Mouse (Mus musculus): ENCODE measurements around the gene Grin2b. TPM values are rescaled to one million over a fixed set of nuclear protein-coding genes. Genes with fewer than 3 reads are reported as not detected.

Gene Grin2b
- polyA plus RNA-seq, 1 experiment from 2014 or later = 1.2 TPM

DNA sequence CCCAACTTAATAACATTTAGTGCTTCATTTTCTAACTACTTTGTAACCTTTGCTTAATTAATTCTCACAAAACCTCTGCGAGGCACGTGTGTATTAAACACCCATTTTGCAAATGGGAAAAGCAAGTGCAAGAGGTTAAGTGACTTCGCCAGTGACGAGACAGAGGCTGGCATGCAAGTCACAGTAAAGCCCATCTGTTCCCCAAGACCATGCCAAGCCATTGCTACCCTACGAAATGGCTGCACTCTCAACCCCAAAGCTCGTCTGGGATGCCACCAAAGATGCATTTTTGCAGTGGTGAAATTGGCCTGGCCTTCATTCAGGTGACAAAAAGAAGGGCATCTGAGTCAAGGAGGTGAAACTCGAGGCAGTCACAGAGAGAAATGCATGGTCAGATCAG, 103.2 kb downstream of the Grin2b start:
- no peak for ATAC-seq (ENCODE audit: low FRiP score)
- Histone ChIP-seq H3K4me2 (no peak overlapping the region), H3K36me3 (ENCODE audit: control insufficient read depth, insufficient read depth, low read length) (no peaks in the 10 kb centered on the region), H3K4me3 (ENCODE audit: low read depth, low read length) (no peak overlapping the region), H3K9ac (ENCODE audit: low read length) (no peak overlapping the region), H3K27me3 (ENCODE audit: control insufficient read depth, insufficient read depth, low read length) (no peaks in the 10 kb centered on the region), H3K27ac (ENCODE audit: low read depth, low read length) (no peak overlapping the region), H3K4me1 (ENCODE audit: control insufficient read depth, insufficient read depth, low read length) (no peaks in the 10 kb centered on the region), H3K9me3 (ENCODE audit: control insufficient read depth, low read length) (no peaks in the 10 kb centered on the region)
- no peak for DNase-seq (ENCODE audit: low spot score, missing footprints)
- WGBS = 86% methylated on average over 7 of the region's 7 CpGs

DNA sequence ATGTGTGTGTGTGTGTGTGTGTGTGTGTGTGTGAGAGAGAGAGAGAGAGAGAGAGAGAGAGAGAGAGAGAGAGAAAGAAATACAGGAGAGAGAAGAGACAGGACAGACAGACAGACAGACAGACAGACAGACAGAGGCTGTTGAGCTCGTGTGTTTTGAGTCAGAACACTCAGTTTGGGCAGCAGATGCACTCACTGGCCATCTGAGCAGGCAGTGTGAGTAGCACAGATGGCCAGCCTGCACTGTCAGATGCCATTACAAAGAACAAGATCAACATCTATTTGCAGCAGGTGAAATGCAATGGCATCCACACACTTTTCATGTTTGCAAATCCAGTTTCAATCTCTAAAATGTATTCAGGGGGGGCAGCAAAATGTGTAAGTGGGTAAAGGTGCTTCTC, 120.0 kb downstream of the Grin2b start:
- H3K27ac ChIP-seq (ENCODE audit: low read depth, low read length) = no peak overlapping the region
- ATAC-seq (ENCODE audit: low FRiP score) (no peak), DNase-seq (ENCODE audit: low spot score, missing footprints) (no peak)
- H3K9me3 ChIP-seq (ENCODE audit: control insufficient read depth, low read length) = no peaks in the 10 kb centered on the region
- WGBS = 48% methylated on average over 1 of the region's 1 CpGs
- H3K4me1 ChIP-seq (ENCODE audit: control insufficient read depth, insufficient read depth, low read length) = no peaks in the 10 kb centered on the region
- H3K27me3 ChIP-seq (ENCODE audit: control insufficient read depth, insufficient read depth, low read length) = no peaks in the 10 kb centered on the region
- no peaks in the 10 kb centered on the region for H3K36me3 ChIP-seq (ENCODE audit: control insufficient read depth, insufficient read depth, low read length)
- no peak overlapping the region for H3K4me2 ChIP-seq
- no peak overlapping the region for H3K4me3 ChIP-seq (ENCODE audit: low read depth, low read length)
- no peak overlapping the region for H3K9ac ChIP-seq (ENCODE audit: low read length)

DNA sequence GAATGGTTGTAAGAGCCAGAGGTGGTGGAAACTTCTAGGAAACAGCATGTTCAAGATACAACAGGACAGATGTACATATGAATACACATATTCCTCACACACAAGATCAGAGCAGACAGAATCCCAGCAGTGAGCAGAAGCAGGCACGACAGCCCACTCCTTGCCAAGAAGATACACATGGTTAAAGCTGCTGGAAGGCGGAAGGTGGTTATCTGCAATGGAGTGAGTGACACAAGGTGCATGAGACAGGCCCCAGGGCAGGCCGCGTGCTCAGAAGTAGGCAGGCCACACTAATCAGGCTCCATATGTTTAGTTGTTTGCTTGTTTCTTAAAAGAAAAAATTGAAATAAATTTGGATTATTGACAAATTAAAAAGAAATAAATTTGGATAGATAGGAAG, 123.0 kb downstream of the Grin2b start:
- Histone ChIP-seq H3K4me1 (ENCODE audit: control insufficient read depth, insufficient read depth, low read length) (no peaks in the 10 kb centered on the region), H3K9ac (ENCODE audit: low read length) (no peak overlapping the region), H3K27me3 (ENCODE audit: control insufficient read depth, insufficient read depth, low read length) (no peaks in the 10 kb centered on the region), H3K36me3 (ENCODE audit: control insufficient read depth, insufficient read depth, low read length) (no peaks in the 10 kb centered on the region), H3K9me3 (ENCODE audit: control insufficient read depth, low read length) (no peaks in the 10 kb centered on the region), H3K4me3 (ENCODE audit: low read depth, low read length) (no peak overlapping the region), H3K27ac (ENCODE audit: low read depth, low read length) (no peak overlapping the region), H3K4me2 (no peak overlapping the region)
- ATAC-seq (ENCODE audit: low FRiP score) (no peak), DNase-seq (ENCODE audit: low spot score, missing footprints) (no peak)
- WGBS = 84% methylated on average over 4 of the region's 4 CpGs

DNA sequence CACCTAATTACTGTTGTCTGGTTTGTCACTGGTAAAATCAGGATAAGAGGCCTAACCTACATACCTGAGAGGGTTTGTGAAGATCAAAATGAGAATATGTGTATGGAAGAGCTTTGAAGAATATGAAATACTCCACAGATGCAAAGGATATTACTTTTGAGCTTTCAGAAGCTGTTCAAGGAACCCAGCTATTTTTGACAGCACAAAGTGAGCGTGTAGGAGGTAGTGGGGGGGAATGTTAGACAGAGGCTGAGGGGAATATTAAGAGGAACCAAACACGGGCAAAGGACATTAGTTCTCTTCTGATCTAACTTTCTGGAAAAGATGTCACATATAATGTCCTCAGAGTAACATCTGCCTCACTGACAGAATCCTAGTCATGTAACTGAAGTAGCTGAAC, 125.2 kb downstream of the Grin2b start:
- Histone ChIP-seq H3K4me1 (ENCODE audit: control insufficient read depth, insufficient read depth, low read length) (no peaks in the 10 kb centered on the region), H3K9me3 (ENCODE audit: control insufficient read depth, low read length) (no peaks in the 10 kb centered on the region), H3K27me3 (ENCODE audit: control insufficient read depth, insufficient read depth, low read length) (no peaks in the 10 kb centered on the region), H3K9ac (ENCODE audit: low read length) (no peak overlapping the region), H3K4me3 (ENCODE audit: low read depth, low read length) (no peak overlapping the region), H3K4me2 (no peak overlapping the region), H3K27ac (ENCODE audit: low read depth, low read length) (no peak overlapping the region), H3K36me3 (ENCODE audit: control insufficient read depth, insufficient read depth, low read length) (no peaks in the 10 kb centered on the region)
- WGBS = 86% methylated on average over 2 of the region's 2 CpGs
- no peak for DNase-seq (ENCODE audit: low spot score, missing footprints)
- ATAC-seq (ENCODE audit: low FRiP score) = no peak

DNA sequence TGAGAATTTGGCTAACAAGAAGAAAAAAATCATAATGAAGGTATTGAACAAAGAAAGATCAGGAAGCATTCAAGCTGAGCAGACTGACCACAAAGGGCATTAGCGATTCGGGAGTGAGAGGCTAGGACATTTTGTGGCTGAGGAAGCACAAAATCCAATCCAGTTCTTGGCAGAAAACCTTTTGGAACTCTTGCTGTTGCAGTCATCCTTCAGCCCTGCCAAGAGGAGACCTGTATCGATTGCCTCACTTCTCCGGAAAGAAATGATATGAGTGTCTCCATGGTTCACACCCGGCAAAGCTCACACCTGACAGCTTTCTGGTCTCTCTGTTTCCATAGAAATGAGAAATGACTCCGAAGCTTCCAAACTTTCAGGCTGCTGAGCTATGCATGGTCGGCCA, 127.2 kb downstream of the Grin2b start:
- H3K9me3 ChIP-seq (ENCODE audit: control insufficient read depth, low read length) = no peaks in the 10 kb centered on the region
- 59% methylated on average over 7 of the region's 7 CpGs for WGBS
- ATAC-seq (ENCODE audit: low FRiP score) = no peak

DNA sequence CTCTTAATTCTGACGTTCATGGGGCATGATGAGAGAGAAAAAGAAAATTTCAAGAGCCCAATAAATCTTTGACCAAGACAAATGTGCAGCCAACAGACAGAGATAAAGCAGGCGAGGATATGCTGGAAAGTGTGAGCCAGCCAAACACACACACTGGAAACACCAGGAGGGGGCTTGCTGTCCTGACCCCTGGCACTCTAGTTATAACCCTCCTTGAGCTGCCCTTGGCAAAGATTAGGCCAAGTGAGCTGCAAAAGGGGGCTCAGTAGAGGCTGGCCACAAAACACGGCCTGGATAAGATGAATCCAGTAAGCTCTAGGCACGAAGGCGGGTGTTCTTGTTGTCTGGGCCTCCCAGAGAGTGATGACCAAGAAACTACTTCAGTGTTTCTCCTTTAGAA, 128.8 kb downstream of the Grin2b start:
- H3K4me3 ChIP-seq (ENCODE audit: low read depth, low read length) = no peak overlapping the region
- no peaks in the 10 kb centered on the region for H3K9me3 ChIP-seq (ENCODE audit: control insufficient read depth, low read length)
- no peak overlapping the region for H3K27ac ChIP-seq (ENCODE audit: low read depth, low read length)
- no peak overlapping the region for H3K4me2 ChIP-seq
- no peaks in the 10 kb centered on the region for H3K4me1 ChIP-seq (ENCODE audit: control insufficient read depth, insufficient read depth, low read length)
- no peak overlapping the region for H3K9ac ChIP-seq (ENCODE audit: low read length)
- 75% methylated on average over 5 of the region's 5 CpGs for WGBS
- no peaks in the 10 kb centered on the region for H3K27me3 ChIP-seq (ENCODE audit: control insufficient read depth, insufficient read depth, low read length)
- ATAC-seq (ENCODE audit: low FRiP score) (no peak), DNase-seq (ENCODE audit: low spot score, missing footprints) (no peak)
- H3K36me3 ChIP-seq (ENCODE audit: control insufficient read depth, insufficient read depth, low read length) = no peaks in the 10 kb centered on the region

More for the DNA sequence above, 127.2 kb downstream of the Grin2b start:
- no peak overlapping the region for H3K9ac ChIP-seq (ENCODE audit: low read length)
- no peak overlapping the region for H3K4me3 ChIP-seq (ENCODE audit: low read depth, low read length)
- no peak overlapping the region for H3K4me2 ChIP-seq
- no peak overlapping the region for H3K27ac ChIP-seq (ENCODE audit: low read depth, low read length)
- no peaks in the 10 kb centered on the region for H3K27me3 ChIP-seq (ENCODE audit: control insufficient read depth, insufficient read depth, low read length)
- DNase-seq (ENCODE audit: low spot score, missing footprints) = no peak
- no peaks in the 10 kb centered on the region for H3K36me3 ChIP-seq (ENCODE audit: control insufficient read depth, insufficient read depth, low read length)
- H3K4me1 ChIP-seq (ENCODE audit: control insufficient read depth, insufficient read depth, low read length) = no peaks in the 10 kb centered on the region

DNA sequence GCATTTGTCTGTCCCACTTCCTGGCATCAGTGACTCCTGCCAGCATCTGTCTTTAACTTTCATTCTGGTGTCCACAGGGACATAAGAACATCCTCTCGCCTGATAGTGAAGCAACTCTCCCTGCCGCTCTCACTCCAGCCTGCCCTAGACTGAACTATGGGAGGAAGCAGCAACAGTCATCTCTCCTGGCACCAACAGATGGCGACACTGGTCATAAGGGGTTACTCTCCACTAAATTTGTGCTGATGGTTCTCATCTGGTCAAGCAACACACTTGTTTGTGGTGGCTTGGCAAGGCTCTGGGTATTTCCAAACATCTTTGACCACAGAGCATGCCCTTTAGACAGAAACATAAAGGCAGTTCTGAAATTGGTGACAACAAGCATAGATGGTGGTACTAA, 130.9 kb downstream of the Grin2b start:
- H3K9me3 ChIP-seq (ENCODE audit: control insufficient read depth, low read length) = no peaks in the 10 kb centered on the region
- WGBS = 81% methylated on average over 3 of the region's 3 CpGs
- no peak for ATAC-seq (ENCODE audit: low FRiP score)

DNA sequence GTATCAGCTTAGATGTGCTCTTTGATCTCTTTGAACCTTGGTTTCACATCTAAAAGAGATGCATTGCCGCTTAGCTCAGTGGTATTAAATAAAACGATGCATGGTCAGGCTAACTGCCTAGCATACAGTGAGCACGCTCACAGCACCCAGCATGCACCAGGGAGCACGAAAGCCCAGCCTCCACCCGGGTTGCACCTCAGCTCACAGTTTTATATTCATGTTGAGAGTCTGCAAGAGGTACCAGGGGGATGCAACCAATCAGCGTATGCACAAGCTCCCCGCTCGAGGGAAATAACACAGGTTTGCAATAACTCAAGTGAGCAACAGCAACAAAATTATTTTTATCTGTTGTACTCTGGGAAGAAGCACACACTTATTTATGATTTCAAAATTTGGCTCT, 131.5 kb downstream of the Grin2b start:
- 97% methylated on average over 8 of the region's 8 CpGs for WGBS
- H3K4me3 ChIP-seq (ENCODE audit: low read depth, low read length) = no peak overlapping the region
- ATAC-seq (ENCODE audit: low FRiP score) = no peak

More for the DNA sequence above, 130.9 kb downstream of the Grin2b start:
- Histone ChIP-seq H3K4me1 (ENCODE audit: control insufficient read depth, insufficient read depth, low read length) (no peaks in the 10 kb centered on the region), H3K27me3 (ENCODE audit: control insufficient read depth, insufficient read depth, low read length) (no peaks in the 10 kb centered on the region), H3K4me3 (ENCODE audit: low read depth, low read length) (no peak overlapping the region), H3K9ac (ENCODE audit: low read length) (no peak overlapping the region), H3K27ac (ENCODE audit: low read depth, low read length) (no peak overlapping the region), H3K36me3 (ENCODE audit: control insufficient read depth, insufficient read depth, low read length) (no peaks in the 10 kb centered on the region), H3K4me2 (no peak overlapping the region)
- no peak for DNase-seq (ENCODE audit: low spot score, missing footprints)

DNA sequence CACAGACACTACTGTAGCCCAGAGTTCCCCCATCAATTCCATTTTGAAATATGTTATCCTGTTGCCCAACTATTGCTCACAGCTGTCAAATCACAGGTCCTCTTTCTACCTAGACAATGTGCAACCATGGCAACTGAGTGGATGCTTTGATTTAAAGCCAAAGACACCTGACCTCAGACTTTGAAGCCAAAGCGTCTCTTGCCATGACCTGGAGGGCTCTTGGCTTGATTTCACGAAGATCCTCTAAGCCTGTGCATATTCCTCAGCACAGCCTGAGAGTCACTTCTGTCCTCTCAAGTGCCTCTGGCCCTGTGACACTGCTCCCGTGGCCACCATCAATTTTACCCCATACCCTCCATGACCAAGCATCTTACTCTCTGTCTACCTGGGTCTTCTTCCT, 132.4 kb downstream of the Grin2b start:
- no peak for DNase-seq (ENCODE audit: low spot score, missing footprints)
- ATAC-seq (ENCODE audit: low FRiP score) = no peak
- no peaks in the 10 kb centered on the region for H3K27me3 ChIP-seq (ENCODE audit: control insufficient read depth, insufficient read depth, low read length)
- no peak overlapping the region for H3K27ac ChIP-seq (ENCODE audit: low read depth, low read length)
- H3K9ac ChIP-seq (ENCODE audit: low read length) = no peak overlapping the region
- no peak overlapping the region for H3K4me2 ChIP-seq
- no peak overlapping the region for H3K4me3 ChIP-seq (ENCODE audit: low read depth, low read length)
- no peaks in the 10 kb centered on the region for H3K36me3 ChIP-seq (ENCODE audit: control insufficient read depth, insufficient read depth, low read length)
- H3K4me1 ChIP-seq (ENCODE audit: control insufficient read depth, insufficient read depth, low read length) = no peaks in the 10 kb centered on the region
- 76% methylated on average over 3 of the region's 3 CpGs for WGBS
- H3K9me3 ChIP-seq (ENCODE audit: control insufficient read depth, low read length) = no peaks in the 10 kb centered on the region

More for the DNA sequence above, 131.5 kb downstream of the Grin2b start:
- DNase-seq (ENCODE audit: low spot score, missing footprints) = no peak
- Histone ChIP-seq H3K4me1 (ENCODE audit: control insufficient read depth, insufficient read depth, low read length) (no peaks in the 10 kb centered on the region), H3K27me3 (ENCODE audit: control insufficient read depth, insufficient read depth, low read length) (no peaks in the 10 kb centered on the region), H3K9ac (ENCODE audit: low read length) (no peak overlapping the region), H3K4me2 (no peak overlapping the region), H3K9me3 (ENCODE audit: control insufficient read depth, low read length) (no peaks in the 10 kb centered on the region), H3K36me3 (ENCODE audit: control insufficient read depth, insufficient read depth, low read length) (no peaks in the 10 kb centered on the region), H3K27ac (ENCODE audit: low read depth, low read length) (no peak overlapping the region)

All from midbrain, embryonic 11.5 days (tissue).